Mouse (Mus musculus): Measurements from ENCODE around the gene Lypd6. TPM values are rescaled to one million over a fixed set of nuclear protein-coding genes. Genes with fewer than 3 reads are reported as not detected.

Lypd6 gene
- polyA plus RNA-seq, 1 experiment from 2014 or later: 6.4 TPM

- 78% methylated on average over 13 of the region's 13 CpGs for WGBS
Measured at GRCm38 (mm10) chr2:50069571-50070295, 3.5 kb downstream of the Lypd6 start.

GRCm38 (mm10) chr2:50072158-50072557, 5.9 kb downstream of the Lypd6 start:
- no peaks in the 10 kb centered on the region; the same call in 1 of the 2 replicates for H3K27me3 ChIP-seq
- 77% methylated on average over 4 of the region's 4 CpGs for WGBS
- no peaks in the 10 kb centered on the region for H3K4me1 ChIP-seq
- H3K4me2 ChIP-seq: no peak overlapping the region
- no peak overlapping the region for H3K4me3 ChIP-seq
- no peaks in the 10 kb centered on the region for H3K36me3 ChIP-seq
- H3K9ac ChIP-seq: no peak overlapping the region
- no peak overlapping the region for H3K27ac ChIP-seq
- no peaks in the 10 kb centered on the region for H3K9me3 ChIP-seq
- no peak for ATAC-seq (ENCODE audit: insufficient number of reproducible peaks, insufficient read depth, low FRiP score, low TSS enrichment, low read depth)

More at GRCm38 (mm10) chr2:50069571-50070295, 3.5 kb downstream of the Lypd6 start:
- H3K4me2 ChIP-seq: no peak overlapping the region
- H3K9me3 ChIP-seq: no peaks in the 10 kb centered on the region
- no peaks in the 10 kb centered on the region for H3K36me3 ChIP-seq
- H3K9ac ChIP-seq: no peak overlapping the region
- no peak for ATAC-seq (ENCODE audit: insufficient number of reproducible peaks, insufficient read depth, low FRiP score, low TSS enrichment, low read depth)
- no peak overlapping the region for H3K4me3 ChIP-seq
- H3K27ac ChIP-seq: no peak overlapping the region
- 0 out of 2 replicates have a peak, but pooled peaks cover 4% of the 10 kb centered on the region for H3K4me1 ChIP-seq
- no peaks in the 10 kb centered on the region; the same call in 1 of the 2 replicates for H3K27me3 ChIP-seq

- no peaks in the 10 kb centered on the region for H3K36me3 ChIP-seq
- H3K27ac ChIP-seq: no peak overlapping the region
- no peaks in the 10 kb centered on the region for H3K4me1 ChIP-seq
- H3K9ac ChIP-seq: no peak overlapping the region
- H3K27me3 ChIP-seq: no peaks in the 10 kb centered on the region
- 65% methylated on average over 3 of the region's 3 CpGs for WGBS
- no peak overlapping the region for H3K4me2 ChIP-seq
- H3K4me3 ChIP-seq: no peak overlapping the region
- no peaks in the 10 kb centered on the region for H3K9me3 ChIP-seq
- no peak for ATAC-seq (ENCODE audit: insufficient number of reproducible peaks, insufficient read depth, low FRiP score, low TSS enrichment, low read depth)
Measured at GRCm38 (mm10) chr2:50084746-50085145, 18.5 kb downstream of the Lypd6 start.

- H3K9me3 ChIP-seq: no peaks in the 10 kb centered on the region
- ATAC-seq (ENCODE audit: insufficient number of reproducible peaks, insufficient read depth, low FRiP score, low TSS enrichment, low read depth): no peak
- H3K4me3 ChIP-seq: no peak overlapping the region
- no peak overlapping the region for H3K9ac ChIP-seq
- no peaks in the 10 kb centered on the region for H3K36me3 ChIP-seq
- no peak overlapping the region for H3K4me2 ChIP-seq
- no peaks in the 10 kb centered on the region for H3K4me1 ChIP-seq
- no peaks in the 10 kb centered on the region for H3K27me3 ChIP-seq
- 62% methylated on average over 3 of the region's 3 CpGs for WGBS
- no peak overlapping the region for H3K27ac ChIP-seq
Measured at GRCm38 (mm10) chr2:50087761-50088160, 21.5 kb downstream of the Lypd6 start.

- Histone ChIP-seq H3K4me3 (no peak overlapping the region), H3K4me1 (peaks cover 19% of the 10 kb centered on the region), H3K36me3 (no peaks in the 10 kb centered on the region), H3K27me3 (no peaks in the 10 kb centered on the region), H3K27ac (no peak overlapping the region), H3K9me3 (no peaks in the 10 kb centered on the region), H3K9ac (no peak overlapping the region), H3K4me2 (no peak overlapping the region)
- 76% methylated on average over 3 of the region's 3 CpGs for WGBS
- no peak for ATAC-seq (ENCODE audit: insufficient number of reproducible peaks, insufficient read depth, low FRiP score, low TSS enrichment, low read depth)
Measured at GRCm38 (mm10) chr2:50096336-50096735, 30.1 kb downstream of the Lypd6 start.

GRCm38 (mm10) chr2:50100364-50101151, 34.3 kb downstream of the Lypd6 start:
- H3K4me3 ChIP-seq: no peak overlapping the region
- no peak overlapping the region for H3K4me2 ChIP-seq
- no peaks in the 10 kb centered on the region for H3K9me3 ChIP-seq
- H3K27me3 ChIP-seq: no peaks in the 10 kb centered on the region
- peaks cover 19% of the 10 kb centered on the region for H3K4me1 ChIP-seq
- WGBS: 37% methylated on average over 9 of the region's 9 CpGs
- H3K27ac ChIP-seq: no peak overlapping the region
- H3K9ac ChIP-seq: no peak overlapping the region
- no peaks in the 10 kb centered on the region for H3K36me3 ChIP-seq
- no peak for ATAC-seq (ENCODE audit: insufficient number of reproducible peaks, insufficient read depth, low FRiP score, low TSS enrichment, low read depth)

GRCm38 (mm10) chr2:50101152-50101450, 34.9 kb downstream of the Lypd6 start:
- ATAC-seq (ENCODE audit: insufficient number of reproducible peaks, insufficient read depth, low FRiP score, low TSS enrichment, low read depth): no peak
- no peaks in the 10 kb centered on the region for H3K9me3 ChIP-seq
- WGBS: 85% methylated on average over 1 of the region's 1 CpGs
- H3K4me2 ChIP-seq: no peak overlapping the region
- peaks cover 19% of the 10 kb centered on the region for H3K4me1 ChIP-seq
- no peaks in the 10 kb centered on the region for H3K27me3 ChIP-seq
- H3K9ac ChIP-seq: no peak overlapping the region
- no peak overlapping the region for H3K27ac ChIP-seq
- no peak overlapping the region for H3K4me3 ChIP-seq
- H3K36me3 ChIP-seq: no peaks in the 10 kb centered on the region

GRCm38 (mm10) chr2:50103850-50104503, 37.7 kb downstream of the Lypd6 start:
- H3K36me3 ChIP-seq: no peaks in the 10 kb centered on the region
- WGBS: 73% methylated on average over 7 of the region's 7 CpGs
- H3K4me1 ChIP-seq: peaks cover 12% of the 10 kb centered on the region
- H3K9me3 ChIP-seq: no peaks in the 10 kb centered on the region
- ATAC-seq (ENCODE audit: insufficient number of reproducible peaks, insufficient read depth, low FRiP score, low TSS enrichment, low read depth): no peak
- H3K4me2 ChIP-seq: no peak overlapping the region
- H3K27ac ChIP-seq: no peak overlapping the region
- H3K4me3 ChIP-seq: no peak overlapping the region
- H3K27me3 ChIP-seq: no peaks in the 10 kb centered on the region
- no peak overlapping the region for H3K9ac ChIP-seq

- Histone ChIP-seq H3K9ac (no peak overlapping the region), H3K4me2 (no peak overlapping the region), H3K36me3 (no peaks in the 10 kb centered on the region), H3K4me1 (peaks cover 11% of the 10 kb centered on the region), H3K27ac (no peak overlapping the region), H3K4me3 (no peak overlapping the region), H3K27me3 (no peaks in the 10 kb centered on the region), H3K9me3 (no peaks in the 10 kb centered on the region)
- 66% methylated on average over 3 of the region's 3 CpGs for WGBS
- no peak for ATAC-seq (ENCODE audit: insufficient number of reproducible peaks, insufficient read depth, low FRiP score, low TSS enrichment, low read depth)
Measured at GRCm38 (mm10) chr2:50105590-50105989, 39.4 kb downstream of the Lypd6 start.

GRCm38 (mm10) chr2:50105992-50106391, 39.8 kb downstream of the Lypd6 start:
- Histone ChIP-seq H3K36me3 (no peaks in the 10 kb centered on the region), H3K9me3 (no peaks in the 10 kb centered on the region), H3K27ac (no peak overlapping the region), H3K4me3 (no peak overlapping the region), H3K4me1 (peaks cover 7% of the 10 kb centered on the region), H3K9ac (no peak overlapping the region), H3K4me2 (no peak overlapping the region), H3K27me3 (no peaks in the 10 kb centered on the region)
- ATAC-seq (ENCODE audit: insufficient number of reproducible peaks, insufficient read depth, low FRiP score, low TSS enrichment, low read depth): no peak
- WGBS: 75% methylated on average over 3 of the region's 3 CpGs

GRCm38 (mm10) chr2:50106879-50107278, 40.6 kb downstream of the Lypd6 start:
- H3K9me3 ChIP-seq: no peaks in the 10 kb centered on the region
- no peaks in the 10 kb centered on the region for H3K36me3 ChIP-seq
- H3K4me2 ChIP-seq: no peak overlapping the region
- H3K27me3 ChIP-seq: no peaks in the 10 kb centered on the region
- 0 out of 2 replicates have a peak, but pooled peaks cover 3% of the 10 kb centered on the region for H3K4me1 ChIP-seq
- H3K9ac ChIP-seq: no peak overlapping the region
- ATAC-seq (ENCODE audit: insufficient number of reproducible peaks, insufficient read depth, low FRiP score, low TSS enrichment, low read depth): no peak
- no peak overlapping the region for H3K4me3 ChIP-seq
- H3K27ac ChIP-seq: no peak overlapping the region
- 75% methylated on average over 3 of the region's 3 CpGs for WGBS
